Mouse (Mus musculus) naive thymus-derived CD4-positive, alpha-beta T cell, adult 2 months (primary cell): ENCODE data around the gene Sugct.
A peak's percentile ranks its signal among the peaks of the same experiment; 100 is the strongest.

Source experiments
- DNase-seq: peaks from one replicate; pipeline ENCODE4 v3.0.0-alpha.2; 2011; ENCODE audit warnings: low read depth

Sugct gene

GRCm38 (mm10) chr13:17296460-17296859 is 398.9 kb downstream of the Sugct start:
- no peak for DNase-seq

GRCm38 (mm10) chr13:17291057-17291456 is 404.3 kb downstream of the Sugct start:
- DNase-seq = no peak

GRCm38 (mm10) chr13:17288377-17288776 is 407.0 kb downstream of the Sugct start:
- DNase-seq = no peak

GRCm38 (mm10) chr13:17245936-17246335 is 449.4 kb downstream of the Sugct start:
- no peak for DNase-seq

GRCm38 (mm10) chr13:17216524-17216923 is 478.8 kb downstream of the Sugct start:
- DNase-seq = no peak

GRCm38 (mm10) chr13:17212681-17213080 is 482.7 kb downstream of the Sugct start:
- DNase-seq = no peak

GRCm38 (mm10) chr13:17190180-17190762 is 505.1 kb downstream of the Sugct start:
- no peak for DNase-seq

- peak; percentile 18 for DNase-seq
Observed at GRCm38 (mm10) chr13:17185253-17185652, 510.1 kb downstream of the Sugct start.

- no peak for DNase-seq
Observed at GRCm38 (mm10) chr13:17165917-17166316, 529.4 kb downstream of the Sugct start.

GRCm38 (mm10) chr13:17164721-17165120 is 530.6 kb downstream of the Sugct start:
- DNase-seq = no peak

- DNase-seq = no peak
Observed at GRCm38 (mm10) chr13:17146441-17146992, 548.8 kb downstream of the Sugct start.

GRCm38 (mm10) chr13:17116073-17116472 is 579.3 kb downstream of the Sugct start:
- no peak for DNase-seq

GRCm38 (mm10) chr13:17102372-17102771 is 593.0 kb downstream of the Sugct start:
- no peak for DNase-seq

- no peak for DNase-seq
Observed at GRCm38 (mm10) chr13:17086547-17086946, 608.8 kb downstream of the Sugct start.

GRCm38 (mm10) chr13:17086146-17086545 is 609.2 kb downstream of the Sugct start:
- no peak for DNase-seq

GRCm38 (mm10) chr13:17084946-17085852 is 610.2 kb downstream of the Sugct start:
- no peak for DNase-seq

GRCm38 (mm10) chr13:17081618-17082017 is 613.7 kb downstream of the Sugct start:
- peak; percentile 39 for DNase-seq

- DNase-seq = no peak
Observed at GRCm38 (mm10) chr13:17065552-17065951, 629.8 kb downstream of the Sugct start.

- no peak for DNase-seq
Observed at GRCm38 (mm10) chr13:17056650-17057049, 638.7 kb downstream of the Sugct start.

- no peak for DNase-seq
Observed at GRCm38 (mm10) chr13:17043426-17044224, 651.7 kb downstream of the Sugct start.

- DNase-seq = no peak
Observed at GRCm38 (mm10) chr13:17042332-17042731, 653.0 kb downstream of the Sugct start.

GRCm38 (mm10) chr13:17039727-17040126 is 655.6 kb downstream of the Sugct start:
- DNase-seq = peak; percentile 44
